Mouse (Mus musculus) cerebellum, postnatal 25 days (tissue): Measurements from ENCODE around the gene Ppie.
"Not testable (repeated sequence)": the region's sequence is repeated elsewhere in the genome, so short reads cannot be mapped to it uniquely, and the experiment has no call there.

Experiments used
- DNase-seq, 2 experiments: peaks; one replicate each; pipeline ENCODE4 v3.0.0; 2021; ENCODE audit warnings: mixed read lengths in 2 of 2

Ppie gene

GRCm38 (mm10) chr4:123112216-123112764 is 27.5 kb downstream of the Ppie start:
- no peak for DNase-seq

DNA sequence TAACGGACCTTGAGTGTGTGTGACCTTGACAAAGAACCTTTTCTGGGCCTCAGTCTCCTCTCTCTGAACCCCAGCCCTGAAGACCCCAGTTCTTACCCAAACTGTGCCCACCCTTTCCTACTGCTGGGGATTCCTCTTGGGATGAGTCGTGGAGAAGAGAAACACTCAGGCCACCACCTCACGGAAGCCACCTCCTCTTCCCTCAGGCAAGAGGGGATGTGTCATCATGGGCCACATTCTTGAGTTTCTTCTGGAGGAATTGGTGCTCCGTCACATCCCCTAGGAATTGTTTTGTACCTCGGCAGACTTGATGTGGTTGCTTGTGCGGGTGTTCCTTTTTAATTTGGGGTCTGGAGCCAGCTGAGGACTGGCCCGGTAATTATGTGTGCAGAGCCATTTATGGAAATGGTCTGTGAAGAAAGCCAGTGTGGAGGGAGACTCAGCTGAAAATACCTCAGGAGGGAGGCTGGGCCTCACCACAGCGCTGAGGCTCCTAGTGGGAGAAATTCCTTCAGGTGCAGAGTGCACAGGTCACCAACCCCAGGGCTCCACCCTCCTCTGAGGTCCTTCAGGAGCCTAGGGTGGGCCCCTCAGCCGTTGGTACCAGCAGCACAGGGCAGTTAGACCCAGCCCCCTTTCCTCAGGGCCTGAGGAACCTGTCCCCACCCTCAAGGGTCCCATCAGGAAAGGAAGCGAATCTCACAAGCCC is 28.3 kb downstream of the Ppie start:
- DNase-seq = not testable (repeated sequence)

DNA sequence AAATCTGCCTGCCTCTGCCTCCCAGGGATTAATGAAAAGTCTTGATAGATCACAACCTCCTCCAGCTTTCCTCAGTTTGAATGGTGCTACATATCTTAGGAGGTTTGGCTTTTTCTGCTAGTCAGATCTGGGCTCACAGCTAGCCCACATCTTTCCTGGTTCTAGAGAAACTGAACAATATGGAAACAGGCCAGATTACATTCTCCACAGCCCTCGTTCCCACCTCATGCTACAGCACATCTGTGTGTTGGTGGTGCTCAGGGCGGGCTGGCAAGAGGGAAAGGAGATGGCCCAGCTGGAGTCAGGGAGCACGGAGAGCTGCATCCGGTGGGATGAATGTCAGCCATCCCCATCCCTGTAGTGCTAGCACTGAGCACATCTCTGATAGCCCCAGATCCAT is 29.0 kb downstream of the Ppie start:
- DNase-seq = no peak

DNA sequence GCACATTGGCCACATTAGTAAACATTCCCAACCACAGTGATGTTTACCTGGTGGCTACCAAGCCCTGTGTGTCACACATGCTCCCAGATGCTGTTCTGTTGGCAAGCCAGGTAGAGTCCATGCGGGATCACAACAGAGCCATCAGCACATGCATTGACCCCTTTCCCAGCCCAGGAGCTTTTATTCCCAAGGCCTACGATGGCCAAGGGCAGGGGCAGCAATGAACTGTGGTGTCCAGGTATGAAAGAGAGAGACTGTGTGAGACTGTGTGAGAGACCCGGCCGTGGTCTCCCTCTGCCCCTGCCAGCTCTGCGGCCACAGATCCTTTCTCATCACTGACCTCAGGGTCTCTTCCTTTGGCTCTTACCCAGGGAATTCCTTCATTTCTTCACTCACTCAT is 31.7 kb downstream of the Ppie start:
- DNase-seq = no peak

DNA sequence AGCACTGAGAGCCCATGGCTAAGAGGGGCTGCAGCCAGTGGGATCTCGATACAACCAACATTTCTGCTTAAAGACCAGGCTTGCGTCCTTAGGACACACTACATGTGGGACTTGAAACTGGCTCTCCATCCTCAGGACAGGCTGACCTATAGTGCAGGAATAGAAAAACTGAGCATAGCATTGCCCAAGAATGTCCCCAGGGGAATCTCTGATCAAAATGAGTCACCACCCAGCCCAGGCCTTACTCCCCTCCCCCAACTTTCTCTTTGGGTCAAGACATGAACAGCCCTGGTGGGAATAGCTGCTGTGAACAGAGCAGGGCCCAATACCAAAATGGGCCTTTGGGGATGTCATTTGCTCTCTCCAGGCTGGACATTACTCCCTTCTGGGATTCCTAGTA is 32.9 kb downstream of the Ppie start:
- DNase-seq = no peak

- not testable (repeated sequence) for DNase-seq
Measured at GRCm38 (mm10) chr4:123105929-123106328, 33.8 kb downstream of the Ppie start.

DNA sequence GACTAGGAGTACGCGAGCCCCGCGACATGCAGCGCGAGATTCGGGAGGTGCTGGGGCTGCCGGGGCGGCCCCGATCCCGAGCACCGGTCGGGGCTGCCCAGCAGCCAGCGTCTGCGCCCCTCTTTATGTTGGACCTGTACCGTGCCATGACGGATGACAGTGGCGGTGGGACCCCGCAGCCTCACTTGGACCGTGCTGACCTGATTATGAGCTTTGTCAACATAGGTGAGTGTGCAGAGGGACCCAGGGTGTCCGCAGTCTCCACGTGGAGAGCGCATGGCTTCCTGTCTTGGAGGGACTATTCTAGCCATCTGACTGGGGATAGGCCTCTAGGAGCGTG is 34.3 kb downstream of the Ppie start:
- no peak for DNase-seq

DNA sequence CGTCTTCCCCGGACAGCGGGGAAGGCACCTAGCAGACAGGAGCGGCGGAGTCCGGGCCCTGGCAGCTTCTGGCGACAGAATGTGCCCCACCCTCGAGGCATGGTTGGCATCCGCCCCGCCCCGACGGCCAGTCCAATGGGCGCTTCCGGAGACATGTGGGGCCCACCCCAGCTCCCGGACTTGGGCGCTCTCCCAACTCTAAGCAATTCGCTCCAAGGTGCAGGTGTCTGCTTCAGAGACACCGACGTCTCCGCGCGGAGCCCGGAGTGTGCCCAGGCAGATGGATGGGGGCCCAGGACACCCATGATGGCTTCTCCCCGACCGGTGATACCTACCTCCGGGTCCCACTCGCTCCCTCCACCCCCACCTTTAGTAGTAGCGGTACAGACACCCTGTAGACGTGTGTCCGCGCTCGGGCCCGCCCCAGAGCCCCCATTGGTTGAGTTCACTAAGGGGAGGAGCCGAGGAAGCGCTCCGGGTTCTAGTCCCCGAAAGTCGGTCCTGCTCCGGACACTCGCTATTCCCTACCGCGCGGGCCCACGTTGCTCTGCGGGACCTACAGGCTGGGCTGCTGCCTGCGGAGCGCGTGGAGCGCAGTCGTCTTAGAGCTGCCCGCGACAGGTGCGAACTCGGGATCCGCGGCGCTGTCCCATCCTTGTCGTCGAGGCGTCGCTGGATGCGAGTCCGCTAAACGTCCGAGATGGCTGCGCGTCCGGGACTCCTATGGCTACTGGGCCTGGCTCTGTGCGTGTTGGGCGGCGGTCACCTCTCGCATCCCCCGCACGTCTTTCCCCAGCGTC is 34.9 kb downstream of the Ppie start, which contains the start of gene Bmp8b:
TSS of gene Bmp8b (plus strand) at position 515 of the 800 bp plus-strand sequence.
- DNase-seq = no peak

DNA sequence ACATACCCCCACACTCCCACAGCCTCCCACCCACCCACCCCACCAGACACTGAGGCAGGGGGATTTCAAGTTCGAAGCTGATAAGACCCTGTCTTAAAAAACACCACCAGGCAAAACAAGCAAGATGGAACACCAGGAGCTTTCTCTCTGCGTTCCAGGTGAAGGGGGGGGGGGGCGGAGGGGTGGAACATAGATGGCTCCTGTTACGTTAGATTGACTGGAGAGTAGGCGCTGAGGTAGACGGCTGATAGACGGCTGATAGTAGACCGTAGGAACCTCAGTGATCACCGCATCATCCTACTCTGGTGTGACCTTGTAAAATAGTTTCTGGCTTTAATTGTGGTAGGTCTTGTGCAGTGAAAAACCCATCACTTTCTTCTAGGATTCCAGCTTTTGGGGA is 45.9 kb downstream of the Ppie start:
- DNase-seq = no peak

DNA sequence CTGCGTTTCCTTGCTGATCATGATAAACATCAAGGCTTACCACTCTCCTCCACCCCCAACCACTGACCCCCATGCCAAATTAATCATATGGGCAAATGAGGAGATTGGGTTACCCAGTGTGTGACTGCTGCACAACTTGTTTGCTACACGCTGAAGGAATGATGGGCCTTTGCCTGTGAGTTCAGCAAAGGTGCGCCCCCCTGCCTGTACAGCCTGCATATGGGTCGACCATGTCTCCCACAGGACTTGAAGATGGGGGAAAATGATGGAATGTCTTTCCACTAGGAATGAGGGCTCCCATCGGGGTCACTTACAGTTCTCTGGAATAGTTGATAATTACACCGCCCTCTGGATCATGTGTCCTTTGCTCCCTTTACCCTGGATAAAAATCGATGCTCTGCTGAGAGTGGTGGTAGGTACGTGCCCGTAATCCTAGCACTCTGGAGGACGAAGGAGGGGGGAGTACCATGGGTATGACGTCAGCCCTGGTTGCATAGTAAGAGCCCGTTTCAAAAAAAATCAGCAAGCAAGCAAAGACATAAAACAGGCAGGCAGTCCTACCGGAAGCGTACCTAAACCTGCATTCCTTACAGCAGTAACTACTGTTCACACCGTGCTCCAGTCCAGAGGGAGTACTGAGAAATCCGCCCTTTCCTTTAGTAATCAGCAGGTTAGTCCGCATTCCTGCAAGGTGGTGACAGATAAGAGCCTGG is 46.5 kb downstream of the Ppie start:
- DNase-seq = no peak

GRCm38 (mm10) chr4:123092621-123093020 is 47.1 kb downstream of the Ppie start:
- DNase-seq = no peak

GRCm38 (mm10) chr4:123086381-123086780 is 53.4 kb downstream of the Ppie start:
- DNase-seq = no peak

DNA sequence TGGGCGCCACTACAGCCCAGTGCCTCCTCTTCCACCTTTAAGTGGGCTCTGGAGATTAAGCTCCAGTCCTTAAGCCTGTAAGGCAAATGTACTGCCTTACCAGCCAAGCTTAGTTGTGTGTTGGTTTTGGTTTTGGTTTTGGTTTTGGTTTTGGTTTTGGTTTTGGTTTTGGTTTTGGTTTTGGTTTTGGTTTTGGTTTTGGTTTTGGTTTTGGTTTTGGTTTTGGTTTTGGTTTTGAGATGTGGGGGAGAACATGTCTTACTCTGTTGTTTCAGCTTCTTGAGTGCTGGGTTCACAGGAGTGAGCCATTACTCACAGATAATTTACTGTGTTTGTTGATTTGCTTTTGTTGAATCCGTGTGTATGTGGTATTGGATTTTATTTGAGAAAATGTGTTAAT is 54.5 kb downstream of the Ppie start:
- DNase-seq = no peak

DNA sequence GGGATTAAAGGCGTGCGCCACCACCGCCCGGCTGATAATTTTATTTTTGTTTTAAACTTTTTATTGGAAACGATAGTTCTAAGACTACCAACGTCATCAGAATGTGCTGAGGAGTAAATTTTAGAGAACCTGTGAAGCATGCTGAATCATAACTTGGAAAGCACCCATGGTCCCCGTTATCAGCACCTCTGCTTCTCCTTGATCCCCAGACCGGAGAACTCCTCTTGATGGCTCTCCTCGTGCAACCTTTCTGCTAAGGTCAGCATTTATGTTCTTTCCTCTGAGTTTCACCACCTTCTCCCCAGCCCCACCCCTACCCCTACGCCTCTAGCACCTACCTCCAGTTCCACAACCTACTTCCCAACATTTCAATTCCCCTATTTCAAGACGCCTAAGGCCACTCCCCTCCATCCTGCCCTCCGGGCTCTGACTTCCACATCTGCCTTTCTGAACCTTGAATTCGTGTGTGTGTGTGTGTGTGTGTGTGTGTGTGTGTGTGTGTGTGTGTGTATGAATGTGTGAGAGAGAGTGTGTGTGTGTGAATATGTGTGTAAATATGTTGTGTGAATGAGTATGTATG is 56.3 kb downstream of the Ppie start:
- no peak for DNase-seq

- DNase-seq = peak; percentile 72 to 75
Measured at GRCm38 (mm10) chr4:123082283-123083163, 57.2 kb downstream of the Ppie start.

DNA sequence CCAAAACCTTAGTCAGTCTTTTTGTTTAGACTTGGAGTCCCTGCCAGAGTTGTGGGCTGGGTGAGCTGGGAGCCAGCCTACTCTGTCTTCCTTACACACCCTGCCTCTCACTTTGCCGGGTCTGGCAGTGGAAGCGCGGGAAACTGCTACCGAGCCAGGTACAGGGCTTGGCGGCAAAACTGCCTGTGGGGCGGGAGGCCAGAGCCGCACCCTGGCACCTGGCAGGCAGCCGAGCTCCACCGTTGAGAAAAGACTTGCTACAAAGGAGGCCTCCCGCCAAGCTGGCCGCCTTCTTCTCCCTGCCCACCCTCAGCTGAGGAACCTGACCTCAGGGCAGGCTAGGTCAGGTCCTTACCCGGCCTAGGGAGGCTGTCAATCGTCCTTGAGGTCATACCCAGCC is 59.0 kb downstream of the Ppie start:
- peak; percentile 53 to 68 for DNase-seq

GRCm38 (mm10) chr4:123078231-123078630 is 61.5 kb downstream of the Ppie start:
- DNase-seq = no peak
